Mouse (Mus musculus): ENCODE measurements around the gene D430041D05Rik.

GRCm38 (mm10) chr2:104135920-104136319 lies 274.9 kb downstream of the D430041D05Rik start:
- TF ChIP-seq POLR2A (IDR thresholded peaks at IDR 0.05; ENCODE audit: borderline replicate concordance, low read depth, low read length) (no peak), CTCF (IDR thresholded peaks at IDR 0.05; ENCODE audit: low read depth, low read length) (no peak)
